Mouse (Mus musculus): ENCODE measurements around the gene Mob3b.
A peak's percentile ranks its signal among the peaks of the same experiment; 100 is the strongest.

Gene Mob3b

GRCm38 (mm10) chr4:34996616-34997015 lies 160.7 kb downstream of the Mob3b start:
- DNase-seq = no peak

GRCm38 (mm10) chr4:34993639-34993975 lies 163.7 kb downstream of the Mob3b start:
- DNase-seq = no peak

GRCm38 (mm10) chr4:34992866-34993638 lies 164.2 kb downstream of the Mob3b start:
- DNase-seq = no peak

- no peak for DNase-seq
These were observed 165.1 kb downstream of the Mob3b start for GRCm38 (mm10) chr4:34991891-34992865.

GRCm38 (mm10) chr4:34991116-34991515 lies 166.2 kb downstream of the Mob3b start:
- DNase-seq = no peak

- DNase-seq = no peak
These were observed 166.6 kb downstream of the Mob3b start for GRCm38 (mm10) chr4:34990659-34991058.

- DNase-seq = no peak
These were observed 169.7 kb downstream of the Mob3b start for GRCm38 (mm10) chr4:34987568-34987967.

GRCm38 (mm10) chr4:34987109-34987508 lies 170.2 kb downstream of the Mob3b start:
- no peak for DNase-seq

- no peak for DNase-seq
These were observed 170.6 kb downstream of the Mob3b start for GRCm38 (mm10) chr4:34986647-34987046.

GRCm38 (mm10) chr4:34984377-34984776 lies 172.9 kb downstream of the Mob3b start:
- DNase-seq = no peak

- no peak for DNase-seq
These were observed 173.8 kb downstream of the Mob3b start for GRCm38 (mm10) chr4:34983511-34983910.

GRCm38 (mm10) chr4:34981301-34982172 lies 175.7 kb downstream of the Mob3b start:
- DNase-seq = no peak

- DNase-seq = no peak
These were observed 176.7 kb downstream of the Mob3b start for GRCm38 (mm10) chr4:34980461-34981039.

GRCm38 (mm10) chr4:34976916-34977702 lies 180.2 kb downstream of the Mob3b start:
- DNase-seq = no peak

- peak; percentile 35 for DNase-seq
These were observed 180.9 kb downstream of the Mob3b start for GRCm38 (mm10) chr4:34976331-34976778.

GRCm38 (mm10) chr4:34974795-34975194 lies 182.5 kb downstream of the Mob3b start:
- no peak for DNase-seq

GRCm38 (mm10) chr4:34967541-34967940 lies 189.7 kb downstream of the Mob3b start:
- no peak for DNase-seq

- peak; percentile 21 for DNase-seq
These were observed 190.8 kb downstream of the Mob3b start for GRCm38 (mm10) chr4:34966336-34966957.

- no peak for DNase-seq
These were observed 192.4 kb downstream of the Mob3b start for GRCm38 (mm10) chr4:34964906-34965305.

GRCm38 (mm10) chr4:34963999-34964398 lies 193.3 kb downstream of the Mob3b start:
- no peak for DNase-seq

Measured in lung, postnatal 14 days (tissue).